Mouse (Mus musculus) megakaryocyte, embryonic 14.5 days (primary cell): Measurements from ENCODE around the gene Dpp7. TPM values are rescaled to one million over a fixed set of nuclear protein-coding genes. Genes with fewer than 3 reads are reported as not detected.

Source experiments
- H3K27me3 ChIP-seq: replicated peaks from 2 replicates; pipeline ENCODE3; 2012; ENCODE audit warnings: inconsistent platforms
- H3K36me3 ChIP-seq: replicated peaks from 2 replicates; pipeline ENCODE3; 2012; ENCODE audit warnings: low read length, inconsistent platforms, mixed read lengths
- H3K4me1 ChIP-seq: 2 replicates; pipeline ENCODE4 v1.6.1; 2012; ENCODE audit warnings: inconsistent platforms
- H3K4me3 ChIP-seq: replicated peaks from 2 replicates; pipeline ENCODE3; 2012; ENCODE audit warnings: moderate library complexity, mild to moderate bottlenecking, inconsistent platforms
- H3K9me3 ChIP-seq: 2 replicates; pipeline ENCODE4 v1.6.1; 2012; ENCODE audit warnings: inconsistent platforms
- FLI1 ChIP-seq: IDR thresholded peaks from 2 replicates; pipeline ENCODE4 v1.6.1; 2012; ENCODE audit warnings: low read length, inconsistent platforms, mixed read lengths
- GATA1 ChIP-seq: IDR thresholded peaks from 3 replicates; pipeline ENCODE4 v1.6.1; 2012; ENCODE audit warnings: mixed read lengths, low read length, inconsistent platforms, borderline replicate concordance
- polyA plus RNA-seq: library from polyadenylated mRNA; stranded (reverse); fragments of >175 nt; gene quantifications from 2 replicates; pipeline ENCODE4 v1.2.3, GENCODE M21; 2012; ENCODE audit warnings: low replicate concordance; ENCODE audit not compliant: insufficient read depth

Gene Dpp7
- polyA plus RNA-seq, 1 experiment: 4.4 TPM

GRCm38 (mm10) chr2:25395721-25396596, 39.8 kb upstream of the Dpp7 start, which contains the start of gene Entpd2:
Entpd2 (plus strand) TSS chr2:25395874.
- H3K4me1 ChIP-seq: peaks cover 35% of the 10 kb centered on the region
- peak within 1 kb of the TSS; percentile 89 for H3K4me3 ChIP-seq
- no peaks in the 10 kb centered on the region for H3K36me3 ChIP-seq
- no peaks in the 10 kb centered on the region for H3K9me3 ChIP-seq
- TF ChIP-seq GATA1 (no peak), FLI1 (no peak)
- peaks cover 91% of the 10 kb centered on the region for H3K27me3 ChIP-seq

- H3K27me3 ChIP-seq: peaks cover 80% of the 10 kb centered on the region
- no peak overlapping the region for H3K4me3 ChIP-seq
- H3K36me3 ChIP-seq: no peaks in the 10 kb centered on the region
- H3K4me1 ChIP-seq: peaks cover 28% of the 10 kb centered on the region
- no peaks in the 10 kb centered on the region for H3K9me3 ChIP-seq
- TF ChIP-seq GATA1 (no peak), FLI1 (no peak)
These were observed 38.4 kb upstream of the Dpp7 start for GRCm38 (mm10) chr2:25394281-25395221.

- Histone ChIP-seq H3K36me3 (no peaks in the 10 kb centered on the region), H3K4me3 (no peak overlapping the region), H3K4me1 (peaks cover 20% of the 10 kb centered on the region), H3K27me3 (peaks cover 59% of the 10 kb centered on the region), H3K9me3 (no peaks in the 10 kb centered on the region)
- no peak for TF ChIP-seq FLI1
- no peak for TF ChIP-seq GATA1
These were observed 35.1 kb upstream of the Dpp7 start for GRCm38 (mm10) chr2:25391266-25391665.

GRCm38 (mm10) chr2:25384492-25384891, 28.3 kb upstream of the Dpp7 start:
- Histone ChIP-seq H3K9me3 (no peaks in the 10 kb centered on the region), H3K36me3 (no peaks in the 10 kb centered on the region), H3K4me3 (no peak overlapping the region), H3K4me1 (0 out of 2 replicates have a peak, but pooled peaks cover 3% of the 10 kb centered on the region), H3K27me3 (peaks cover 43% of the 10 kb centered on the region)
- TF ChIP-seq GATA1 (no peak), FLI1 (no peak)

- Histone ChIP-seq H3K27me3 (peaks cover 9% of the 10 kb centered on the region), H3K9me3 (no peaks in the 10 kb centered on the region), H3K4me3 (no peak overlapping the region), H3K4me1 (peaks cover 37% of the 10 kb centered on the region), H3K36me3 (peaks cover 44% of the 10 kb centered on the region)
- TF ChIP-seq FLI1: no peak
- no peak for TF ChIP-seq GATA1
These were observed 20.4 kb upstream of the Dpp7 start for GRCm38 (mm10) chr2:25376589-25376988.

- TF ChIP-seq GATA1 (no peak), FLI1 (no peak)
- H3K27me3 ChIP-seq: peaks cover 5% of the 10 kb centered on the region
- peaks cover 51% of the 10 kb centered on the region for H3K4me1 ChIP-seq
- peaks cover 39% of the 10 kb centered on the region for H3K36me3 ChIP-seq
- peak overlapping the region; percentile 97 for H3K4me3 ChIP-seq
- no peaks in the 10 kb centered on the region for H3K9me3 ChIP-seq
These were observed 17.3 kb upstream of the Dpp7 start for GRCm38 (mm10) chr2:25373431-25373830.

GRCm38 (mm10) chr2:25372644-25373391, 16.7 kb upstream of the Dpp7 start:
- Histone ChIP-seq H3K9me3 (no peaks in the 10 kb centered on the region), H3K4me3 (peak overlapping the region; percentile 97), H3K27me3 (peaks cover 8% of the 10 kb centered on the region), H3K36me3 (peaks cover 33% of the 10 kb centered on the region), H3K4me1 (peaks cover 51% of the 10 kb centered on the region)
- TF ChIP-seq FLI1: no peak

- peak within 1 kb of the TSS; percentile 97 for H3K4me3 ChIP-seq
- TF ChIP-seq GATA1 (no peak), FLI1 (no peak)
- peaks cover 11% of the 10 kb centered on the region for H3K27me3 ChIP-seq
- H3K4me1 ChIP-seq: peaks cover 51% of the 10 kb centered on the region
- H3K9me3 ChIP-seq: no peaks in the 10 kb centered on the region
- peaks cover 25% of the 10 kb centered on the region for H3K36me3 ChIP-seq
These were observed 15.8 kb upstream of the Dpp7 start, which contains the start of gene Sapcd2 for GRCm38 (mm10) chr2:25371764-25372643. Sapcd2 (plus strand) TSS chr2:25372321.

GRCm38 (mm10) chr2:25369996-25370395, 13.8 kb upstream of the Dpp7 start:
- H3K4me1 ChIP-seq: peaks cover 62% of the 10 kb centered on the region
- no peak for TF ChIP-seq FLI1
- no peak for TF ChIP-seq GATA1
- no peaks in the 10 kb centered on the region for H3K9me3 ChIP-seq
- H3K4me3 ChIP-seq: peak overlapping the region; percentile 14
- H3K27me3 ChIP-seq: peaks cover 22% of the 10 kb centered on the region
- peaks cover 5% of the 10 kb centered on the region for H3K36me3 ChIP-seq
